Mouse (Mus musculus) testis, adult 2 months (tissue): ENCODE measurements at regions not wholly inside any gene's neighbourhood (a gene's known extent, or its start where the extent isn't known, plus 50 kb on each side); places are given as distances from the start of the nearest gene placed in this dataset.

ENCODE experiments used
- CTCF ChIP-seq: fragments of 200-500 bp; IDR thresholded peaks from 2 replicates; pipeline ENCODE4 v1.5.1; 2012; ENCODE audit warnings: low read depth, mild to moderate bottlenecking, inconsistent platforms, low read length, moderate library complexity; ENCODE audit not compliant: control insufficient read depth, insufficient read depth, insufficient replicate concordance
- POLR2A ChIP-seq: fragments of 200-500 bp; IDR thresholded peaks from 2 replicates; pipeline ENCODE4 v1.6.1; 2012; ENCODE audit warnings: low read depth, mild to moderate bottlenecking, inconsistent platforms, low read length, moderate library complexity; ENCODE audit not compliant: control insufficient read depth

DNA sequence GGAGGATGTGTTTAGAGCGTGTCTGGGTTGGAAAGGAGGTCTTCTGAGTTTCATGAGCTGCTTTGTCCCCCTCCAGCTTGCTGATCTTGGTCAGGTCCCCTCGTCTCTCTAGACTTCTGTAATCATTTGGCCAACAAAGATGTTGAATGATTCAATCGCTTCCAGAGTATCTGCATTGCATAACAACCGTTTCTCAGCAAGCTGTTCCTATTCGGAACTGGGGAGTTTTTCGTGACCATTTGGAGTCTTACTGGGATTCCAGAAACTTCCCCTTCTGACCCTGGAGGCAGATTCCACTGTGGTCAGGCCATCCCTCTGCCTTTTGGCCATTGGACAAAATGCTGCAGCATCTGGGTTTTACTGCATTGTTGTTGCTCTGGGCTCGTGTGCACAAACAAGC lies 93.4 kb upstream of the Cops8 start:
- TF ChIP-seq POLR2A: no peak
- no peak for TF ChIP-seq CTCF
